In genomic region chr1:171122932-171123331, GRCm38 (mm10) we compare ENCODE assay signal across 9 mouse cellular contexts. TPM values are rescaled to one million over a fixed set of nuclear protein-coding genes. Genes with fewer than 3 reads are reported as not detected.
A peak's percentile ranks its signal among the peaks of the same experiment; 100 is the strongest.
DNase-seq lines count a peak whose midpoint lies in the region; ATAC-seq lines count a peak whose summit lies in the region.
"Had no signal": no experiment of that assay in that cellular context is flagged by ENCODE, and none has a peak within 500 bp of the region (broad histone marks: within the 10 kb centered on the region; RNA-seq: fewer than 3 reads in every experiment).

No protein-coding gene starts in this region.

- no peak overlapping the region for H3K4me3 ChIP-seq in midbrain, embryonic 10.5 days
- H3K4me3 ChIP-seq in midbrain, embryonic 11.5 days (ENCODE audit: low read depth, low read length), result no peak overlapping the region
- no peak overlapping the region for H3K4me3 ChIP-seq in neural tube, embryonic 15.5 days (replicated peaks)
- H3K4me3 ChIP-seq: heart, embryonic 15.5 days had no signal

- peaks cover 11% of the 10 kb centered on the region; the same call in 1 of the 2 replicates for H3K4me1 ChIP-seq in midbrain, embryonic 10.5 days
- no peaks in the 10 kb centered on the region for H3K4me1 ChIP-seq in midbrain, embryonic 11.5 days (ENCODE audit: control insufficient read depth, insufficient read depth, low read length)
- 0 out of 2 replicates have a peak, but pooled peaks cover 3% of the 10 kb centered on the region for H3K4me1 ChIP-seq in neural tube, embryonic 15.5 days

- H3K36me3 ChIP-seq in midbrain, embryonic 10.5 days, result peaks cover 10% of the 10 kb centered on the region
- no peaks in the 10 kb centered on the region for H3K36me3 ChIP-seq in midbrain, embryonic 11.5 days (ENCODE audit: control insufficient read depth, insufficient read depth, low read length)
- peaks cover 9% of the 10 kb centered on the region for H3K36me3 ChIP-seq in neural tube, embryonic 15.5 days

- ATAC-seq in midbrain, embryonic 11.5 days (ENCODE audit: low FRiP score), result no peak; the same call in 1 of the 2 replicates
- no peak for ATAC-seq in neural tube, embryonic 15.5 days (ENCODE audit: low FRiP score)

- no peak overlapping the region for H3K9ac ChIP-seq in midbrain, embryonic 11.5 days (ENCODE audit: low read length)
- no peak overlapping the region for H3K9ac ChIP-seq in neural tube, embryonic 15.5 days (replicated peaks)
- H3K9ac ChIP-seq: heart, embryonic 15.5 days had no signal

- H3K27me3 ChIP-seq in midbrain, embryonic 10.5 days (ENCODE audit: low read depth, poor library complexity, severe bottlenecking), result no peaks in the 10 kb centered on the region
- H3K27me3 ChIP-seq in midbrain, embryonic 11.5 days (ENCODE audit: control insufficient read depth, insufficient read depth, low read length), result no peaks in the 10 kb centered on the region
- no peaks in the 10 kb centered on the region for H3K27me3 ChIP-seq in neural tube, embryonic 15.5 days (replicated peaks)
- H3K27me3 ChIP-seq: heart, embryonic 15.5 days had no signal

- H3K4me2 ChIP-seq in midbrain, embryonic 11.5 days, result no peak overlapping the region
- H3K4me2 ChIP-seq in neural tube, embryonic 15.5 days, result 0 out of 2 replicates have a peak overlapping the region, but pooled peaks have one; percentile 1
- H3K4me2 ChIP-seq: heart, embryonic 15.5 days had no signal

- no peaks in the 10 kb centered on the region for H3K9me3 ChIP-seq in midbrain, embryonic 10.5 days (replicated peaks)
- H3K9me3 ChIP-seq in midbrain, embryonic 11.5 days (ENCODE audit: control insufficient read depth, low read length), result no peaks in the 10 kb centered on the region
- no peaks in the 10 kb centered on the region for H3K9me3 ChIP-seq in neural tube, embryonic 15.5 days (replicated peaks)
- H3K9me3 ChIP-seq: heart, embryonic 15.5 days had no signal

- WGBS in midbrain, embryonic 10.5 days, result 44% methylated on average over 7 of the region's 7 CpGs
- WGBS in midbrain, embryonic 11.5 days, result 37% methylated on average over 7 of the region's 7 CpGs
- 30% methylated on average over 7 of the region's 7 CpGs for WGBS in neural tube, embryonic 15.5 days

- no peak overlapping the region for H3K27ac ChIP-seq in midbrain, embryonic 10.5 days (replicated peaks)
- H3K27ac ChIP-seq in midbrain, embryonic 11.5 days (ENCODE audit: low read depth, low read length), result no peak overlapping the region
- 0 out of 2 replicates have a peak overlapping the region, but pooled peaks have one; percentile 3 for H3K27ac ChIP-seq in neural tube, embryonic 15.5 days (replicated peaks)
- H3K27ac ChIP-seq: heart, embryonic 15.5 days had no signal

- DNase-seq in midbrain, embryonic 10.5 days (ENCODE audit: low spot score), result peak; percentile 18
- no peak for DNase-seq in midbrain, embryonic 11.5 days (ENCODE audit: low spot score, missing footprints)
- DNase-seq in heart, adult 8-10 months (ENCODE audit: low spot score), result peak; percentile 25
- DNase-seq in kidney, postnatal 4 days, result peak; percentile 37 to 59
- no peak for DNase-seq in cerebellum, adult 18-20 months
- DNase-seq in thymus, postnatal 14 days, result no peak
- DNase-seq in Muller cell, postnatal 12 days (ENCODE audit: inconsistent ontology term), result no peak

RNA-seq across cellular contexts. Expression of gene Cfap126, which starts 9.2 kb away (rescaled TPM):
- 2.8 and 2.9 TPM in 2 replicates for polyA plus RNA-seq in midbrain, embryonic 10.5 days (2016; fragmentation: Nextera tagmentation; extraction: Ambion mirVana)
- 1.7 and 2.4 TPM in 2 replicates for polyA plus RNA-seq in midbrain, embryonic 11.5 days (2014; fragmentation: Nextera tagmentation; extraction: Ambion mirVana)
- 1 to 10 TPM in 1 of 4 experiments, under 1 TPM in 3; 0.60 to 2.0 (median 0.88) TPM for total RNA-seq in heart, adult 8-10 months (2022)
- 4.4 and 6.3 TPM in 2 replicates for polyA plus RNA-seq in neural tube, embryonic 15.5 days (2015; fragmentation: Nextera tagmentation; extraction: Ambion mirVana)

RNA-seq across cellular contexts. Expression of gene Sdhc, which starts 27.5 kb away (rescaled TPM):
- polyA plus RNA-seq in midbrain, embryonic 10.5 days (2016; fragmentation: Nextera tagmentation; extraction: Ambion mirVana), result 301 and 309 TPM in 2 replicates
- 291 and 314 TPM in 2 replicates for polyA plus RNA-seq in midbrain, embryonic 11.5 days (2014; fragmentation: Nextera tagmentation; extraction: Ambion mirVana)
- 1,000 to 10,000 TPM; 1,259 to 1,304 (median 1,268) TPM for total RNA-seq in heart, adult 8-10 months (2022)
- 311 and 314 TPM in 2 replicates for polyA plus RNA-seq in neural tube, embryonic 15.5 days (2015; fragmentation: Nextera tagmentation; extraction: Ambion mirVana)

RNA-seq across cellular contexts. Expression of gene Mpz, which starts 27.6 kb away (rescaled TPM):
- 0.26 TPM in 1 of 2 replicates, not detected in the other for polyA plus RNA-seq in midbrain, embryonic 10.5 days (2016; fragmentation: Nextera tagmentation; extraction: Ambion mirVana)
- polyA plus RNA-seq in midbrain, embryonic 11.5 days (2014; fragmentation: Nextera tagmentation; extraction: Ambion mirVana), result 0.12 TPM in 2 replicates
- total RNA-seq in heart, adult 8-10 months (2022), result under 1 TPM in 2 of 4 experiments, not detected in 2; 0.31 to 0.41 TPM
- 8.8 and 11.0 TPM in 2 replicates for polyA plus RNA-seq in neural tube, embryonic 15.5 days (2015; fragmentation: Nextera tagmentation; extraction: Ambion mirVana)

RNA-seq across cellular contexts. Expression of gene Fcgr3, which starts 58.2 kb away (rescaled TPM):
- polyA plus RNA-seq in midbrain, embryonic 10.5 days (2016; fragmentation: Nextera tagmentation; extraction: Ambion mirVana), result 5.5 and 7.8 TPM in 2 replicates
- polyA plus RNA-seq in midbrain, embryonic 11.5 days (2014; fragmentation: Nextera tagmentation; extraction: Ambion mirVana), result 8.5 and 8.6 TPM in 2 replicates
- 10 to 100 TPM in 2 of 4 experiments, 1 to 10 TPM in 2; 7.8 to 13.7 (median 9.7) TPM for total RNA-seq in heart, adult 8-10 months (2022)
- 11.5 and 11.8 TPM in 2 replicates for polyA plus RNA-seq in neural tube, embryonic 15.5 days (2015; fragmentation: Nextera tagmentation; extraction: Ambion mirVana)

Comparison
In these comparisons a context has a peak if more than half of its experiments do, and no peak if none do; other contexts are left out.
1. DNase-seq: peak in midbrain, embryonic 10.5 days (single experiment), heart, adult 8-10 months (single experiment) and kidney, postnatal 4 days (2 of 2); none in midbrain, embryonic 11.5 days (single experiment), cerebellum, adult 18-20 months (0 of 2), thymus, postnatal 14 days (single experiment) and Muller cell, postnatal 12 days (single experiment).